Mouse (Mus musculus): ENCODE measurements around the gene L3mbtl4. TPM values are rescaled to one million over a fixed set of nuclear protein-coding genes. Genes with fewer than 3 reads are reported as not detected.
A peak's percentile ranks its signal among the peaks of the same experiment; 100 is the strongest.

The L3mbtl4 gene
- not detected in 2 replicates for polyA plus RNA-seq (2016; fragmentation: Nextera tagmentation; extraction: Ambion mirVana)

DNA sequence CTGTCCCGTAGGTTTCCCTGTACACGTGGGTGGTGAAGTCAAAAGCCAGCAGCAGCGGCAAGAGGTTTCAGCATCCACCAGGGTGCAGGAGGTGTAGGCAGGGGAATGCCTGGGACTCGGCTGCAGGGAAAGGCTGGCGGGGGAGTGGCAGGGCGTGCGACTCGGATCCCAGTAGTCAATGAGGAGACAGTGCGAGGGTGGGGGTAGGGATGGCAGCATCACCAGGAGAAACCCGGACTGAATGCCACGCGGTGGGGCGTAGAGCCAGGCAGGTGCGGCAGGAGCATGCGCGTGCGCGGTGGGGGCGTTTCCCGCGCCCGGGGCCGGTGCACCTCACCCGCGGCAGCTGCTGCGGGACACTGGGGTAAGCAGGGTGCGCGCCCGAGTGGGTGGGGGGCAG, at the start of gene L3mbtl4:
Gene L3mbtl4 (plus strand): TSS at position 271 of the 400 bp plus-strand sequence.
- H3K36me3 ChIP-seq = no peaks in the 10 kb centered on the region
- H3K27ac ChIP-seq = no peak within 1 kb of the TSS
- no peak for ATAC-seq
- no peaks in the 10 kb centered on the region for H3K4me1 ChIP-seq
- peak within 1 kb of the TSS; percentile 66 for H3K4me2 ChIP-seq
- H3K9ac ChIP-seq = no peak within 1 kb of the TSS
- H3K4me3 ChIP-seq = peak within 1 kb of the TSS; percentile 34
- 5% methylated on average over 26 of the region's 29 CpGs for WGBS (ENCODE audit: insufficient replicate concordance)
- H3K27me3 ChIP-seq (replicated peaks) = peaks cover 32% of the 10 kb centered on the region
- H3K9me3 ChIP-seq (replicated peaks) = no peaks in the 10 kb centered on the region

GRCm38 (mm10) chr17:68230484-68230883, 43.1 kb upstream of the L3mbtl4 start:
- H3K27me3 ChIP-seq (replicated peaks) = no peaks in the 10 kb centered on the region
- H3K36me3 ChIP-seq = no peaks in the 10 kb centered on the region
- H3K27ac ChIP-seq = no peak overlapping the region
- H3K9me3 ChIP-seq (replicated peaks) = no peaks in the 10 kb centered on the region
- WGBS (ENCODE audit: insufficient replicate concordance) = 66% methylated on average over 4 of the region's 4 CpGs
- no peak for ATAC-seq
- H3K4me1 ChIP-seq = no peaks in the 10 kb centered on the region
- no peak overlapping the region for H3K9ac ChIP-seq
- H3K4me2 ChIP-seq = no peak overlapping the region
- no peak overlapping the region for H3K4me3 ChIP-seq

DNA sequence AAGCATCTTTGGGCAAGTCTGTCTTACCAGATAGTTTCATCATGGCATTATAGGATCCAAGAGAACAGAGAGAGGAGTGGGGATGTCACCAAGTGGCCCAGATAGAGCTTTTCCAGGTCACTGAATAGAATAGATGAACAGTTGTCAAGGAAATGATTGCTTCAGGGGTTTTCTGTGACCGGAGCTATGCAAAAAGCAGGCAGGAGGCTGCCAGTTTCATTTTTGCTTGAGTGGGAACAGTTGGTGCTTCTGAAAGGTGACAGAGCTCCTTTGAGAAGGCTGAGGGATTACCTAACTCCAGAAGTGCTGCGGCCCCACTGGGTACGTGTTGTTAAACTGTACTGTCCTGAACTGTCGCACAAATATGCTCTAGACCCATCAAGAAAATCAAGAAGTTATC, 38.2 kb upstream of the L3mbtl4 start:
- H3K4me2 ChIP-seq = no peak overlapping the region
- no peak overlapping the region for H3K4me3 ChIP-seq
- no peaks in the 10 kb centered on the region for H3K27me3 ChIP-seq (replicated peaks)
- H3K27ac ChIP-seq = no peak overlapping the region
- 79% methylated on average over 4 of the region's 4 CpGs for WGBS (ENCODE audit: insufficient replicate concordance)
- no peaks in the 10 kb centered on the region for H3K36me3 ChIP-seq
- H3K4me1 ChIP-seq = no peaks in the 10 kb centered on the region
- no peak for ATAC-seq
- no peak overlapping the region for H3K9ac ChIP-seq
- H3K9me3 ChIP-seq (replicated peaks) = no peaks in the 10 kb centered on the region

- Histone ChIP-seq H3K27ac (no peak overlapping the region), H3K9ac (no peak overlapping the region), H3K4me2 (no peak overlapping the region), H3K27me3 (replicated peaks) (no peaks in the 10 kb centered on the region), H3K4me3 (no peak overlapping the region), H3K36me3 (no peaks in the 10 kb centered on the region), H3K4me1 (no peaks in the 10 kb centered on the region), H3K9me3 (replicated peaks) (no peaks in the 10 kb centered on the region)
- 62% methylated on average over 12 of the region's 12 CpGs for WGBS (ENCODE audit: insufficient replicate concordance)
- ATAC-seq = 0 out of 2 replicates have a peak, but pooled peaks have one; percentile 54
Observed at GRCm38 (mm10) chr17:68236992-68237391, 36.6 kb upstream of the L3mbtl4 start.

DNA sequence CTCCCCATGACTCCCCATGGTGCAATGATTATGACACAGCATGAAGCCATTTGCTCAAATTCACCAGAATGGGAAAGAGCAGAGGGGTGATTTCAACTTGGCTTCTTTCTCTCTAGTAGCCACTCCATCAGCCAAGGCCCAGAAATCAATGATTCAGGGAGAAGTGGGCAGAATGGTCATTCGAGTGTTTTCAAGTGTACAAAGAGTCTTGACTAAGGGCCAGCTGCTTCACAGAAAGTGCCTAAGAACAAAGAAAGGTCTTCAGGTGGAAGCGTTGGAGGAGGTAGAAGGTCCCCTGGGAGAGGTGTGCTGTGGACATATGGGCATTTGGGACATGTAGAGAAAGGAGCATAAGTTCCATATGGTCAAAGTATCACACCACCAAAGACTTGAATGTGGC, 33.4 kb upstream of the L3mbtl4 start:
- no peak for ATAC-seq
- WGBS (ENCODE audit: insufficient replicate concordance) = 57% methylated on average over 2 of the region's 2 CpGs
- no peak overlapping the region for H3K27ac ChIP-seq
- no peak overlapping the region for H3K9ac ChIP-seq
- H3K4me3 ChIP-seq = no peak overlapping the region
- no peaks in the 10 kb centered on the region for H3K36me3 ChIP-seq
- no peak overlapping the region for H3K4me2 ChIP-seq
- H3K4me1 ChIP-seq = no peaks in the 10 kb centered on the region
- no peaks in the 10 kb centered on the region for H3K27me3 ChIP-seq (replicated peaks)
- no peaks in the 10 kb centered on the region for H3K9me3 ChIP-seq (replicated peaks)

- Histone ChIP-seq H3K27ac (no peak overlapping the region), H3K9me3 (replicated peaks) (0 out of 2 replicates have a peak, but pooled peaks cover 3% of the 10 kb centered on the region), H3K4me1 (no peaks in the 10 kb centered on the region), H3K4me2 (no peak overlapping the region), H3K9ac (no peak overlapping the region), H3K4me3 (no peak overlapping the region), H3K27me3 (replicated peaks) (no peaks in the 10 kb centered on the region), H3K36me3 (no peaks in the 10 kb centered on the region)
- ATAC-seq = no peak
- 63% methylated on average over 7 of the region's 7 CpGs for WGBS (ENCODE audit: insufficient replicate concordance)
Observed at GRCm38 (mm10) chr17:68264835-68265557, 8.6 kb upstream of the L3mbtl4 start.

DNA sequence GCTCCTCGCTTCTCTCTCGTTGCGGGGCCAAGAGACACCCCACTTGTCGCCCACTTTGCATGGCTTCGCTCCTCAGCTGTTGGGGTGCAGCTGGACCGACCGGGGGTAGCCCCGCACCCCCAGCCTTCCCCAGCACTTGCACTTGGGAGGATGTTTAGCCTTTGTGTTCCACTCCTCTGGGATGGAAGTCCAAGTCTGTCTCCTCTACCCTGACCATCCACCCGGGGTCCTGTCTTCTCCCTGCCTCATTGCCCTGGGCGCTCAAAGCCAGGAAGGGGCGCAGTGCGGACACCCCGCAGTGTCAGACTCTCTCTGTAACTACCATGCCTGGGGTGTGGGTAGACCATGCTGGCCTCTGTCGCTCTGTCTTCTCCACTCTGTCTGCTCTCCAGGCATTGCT, 357 bp downstream of the L3mbtl4 start:
- no peak overlapping the region for H3K9ac ChIP-seq
- 25% methylated on average over 14 of the region's 14 CpGs for WGBS (ENCODE audit: insufficient replicate concordance)
- no peaks in the 10 kb centered on the region for H3K9me3 ChIP-seq (replicated peaks)
- no peaks in the 10 kb centered on the region for H3K36me3 ChIP-seq
- H3K27ac ChIP-seq = no peak overlapping the region
- ATAC-seq = 0 out of 2 replicates have a peak, but pooled peaks have one; percentile 21
- peaks cover 32% of the 10 kb centered on the region for H3K27me3 ChIP-seq (replicated peaks)
- H3K4me2 ChIP-seq = peak overlapping the region; percentile 66
- no peaks in the 10 kb centered on the region for H3K4me1 ChIP-seq
- peak overlapping the region; percentile 34 for H3K4me3 ChIP-seq

DNA sequence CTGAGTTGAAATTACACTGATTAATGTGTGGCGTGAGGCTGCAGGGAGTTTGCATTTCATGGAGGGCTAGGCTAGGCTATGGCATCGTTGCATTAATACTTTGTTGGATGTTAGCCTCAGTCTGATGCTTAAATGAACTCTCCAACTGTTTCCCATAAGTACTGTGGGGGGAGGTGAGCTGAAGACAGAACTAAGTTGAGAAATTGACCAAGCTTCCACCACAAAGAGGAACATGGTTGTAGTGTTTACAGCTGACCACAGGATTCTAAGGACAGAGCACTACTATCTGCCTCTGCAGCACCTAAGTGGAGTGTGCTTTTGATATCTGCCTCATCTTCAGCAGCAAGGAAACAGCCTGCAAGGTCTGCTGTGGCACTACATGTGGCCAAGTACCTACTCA, 1.5 kb downstream of the L3mbtl4 start:
- Histone ChIP-seq H3K27me3 (replicated peaks) (peaks cover 32% of the 10 kb centered on the region), H3K27ac (no peak overlapping the region), H3K9ac (no peak overlapping the region), H3K4me1 (no peaks in the 10 kb centered on the region), H3K36me3 (no peaks in the 10 kb centered on the region), H3K4me3 (no peak overlapping the region), H3K4me2 (no peak overlapping the region), H3K9me3 (replicated peaks) (no peaks in the 10 kb centered on the region)
- ATAC-seq = no peak
- WGBS (ENCODE audit: insufficient replicate concordance) = 49% methylated on average over 2 of the region's 2 CpGs

DNA sequence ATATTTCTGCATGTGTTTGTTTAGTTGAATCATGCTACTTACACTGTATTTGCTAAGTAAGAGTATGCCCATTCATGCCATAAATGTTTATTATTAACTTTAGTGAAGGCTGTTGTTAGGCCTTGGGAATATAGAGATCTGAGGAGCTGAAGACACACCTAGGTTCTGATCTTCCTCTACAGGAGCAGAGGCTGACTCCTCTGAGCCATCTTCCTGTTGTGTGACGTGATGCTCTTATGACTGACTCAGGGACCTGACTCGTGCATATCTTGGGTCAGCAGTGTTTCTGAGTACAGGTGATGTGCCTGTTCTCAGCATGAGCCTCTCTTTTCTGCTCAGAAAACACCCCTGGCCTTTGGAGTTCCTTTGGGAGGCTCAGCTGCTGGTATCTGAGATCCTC, 7.3 kb downstream of the L3mbtl4 start:
- H3K27me3 ChIP-seq (replicated peaks) = no peaks in the 10 kb centered on the region
- 54% methylated on average over 2 of the region's 2 CpGs for WGBS (ENCODE audit: insufficient replicate concordance)
- ATAC-seq = no peak
- H3K36me3 ChIP-seq = no peaks in the 10 kb centered on the region
- no peak overlapping the region for H3K4me2 ChIP-seq
- H3K4me1 ChIP-seq = no peaks in the 10 kb centered on the region
- H3K9ac ChIP-seq = no peak overlapping the region
- no peak overlapping the region for H3K4me3 ChIP-seq
- no peaks in the 10 kb centered on the region for H3K9me3 ChIP-seq (replicated peaks)
- H3K27ac ChIP-seq = no peak overlapping the region

DNA sequence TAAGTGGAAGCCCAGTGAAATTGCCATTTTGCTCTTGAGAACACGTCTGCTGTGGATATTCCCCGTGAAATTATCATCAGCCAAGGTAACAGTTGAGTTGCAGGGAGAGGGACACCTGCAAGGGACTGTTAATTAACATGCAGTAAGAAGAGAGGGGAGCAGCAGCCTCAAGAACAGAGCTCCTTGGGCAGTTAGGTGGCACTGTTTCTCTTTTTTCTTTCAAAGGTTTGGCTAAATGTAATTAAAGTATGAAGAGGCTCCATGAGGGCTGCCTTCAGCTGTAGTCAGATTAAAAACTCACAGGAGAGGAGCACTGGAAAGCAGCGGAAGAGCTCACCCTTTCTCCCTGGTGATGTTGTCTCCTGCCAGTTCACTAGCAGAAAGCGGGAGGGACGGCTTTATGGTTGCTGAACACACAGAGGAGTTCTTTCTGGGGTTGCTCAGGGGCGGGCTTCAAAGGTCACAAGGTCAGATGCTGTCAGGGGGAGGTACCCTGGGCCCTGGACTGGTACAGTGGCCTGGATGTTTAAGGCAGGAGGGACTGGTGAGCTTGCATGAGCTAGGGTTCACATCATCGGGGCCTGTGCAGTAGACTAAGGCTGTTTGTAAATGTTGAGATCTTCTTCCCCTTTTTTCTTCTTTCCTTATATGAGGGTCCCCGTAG, 11.7 kb downstream of the L3mbtl4 start:
- Histone ChIP-seq H3K27ac (no peak overlapping the region), H3K27me3 (replicated peaks) (no peaks in the 10 kb centered on the region), H3K4me2 (no peak overlapping the region), H3K36me3 (no peaks in the 10 kb centered on the region), H3K4me1 (no peaks in the 10 kb centered on the region), H3K4me3 (no peak overlapping the region), H3K9ac (no peak overlapping the region), H3K9me3 (replicated peaks) (no peaks in the 10 kb centered on the region)
- no peak for ATAC-seq
- 47% methylated on average over 8 of the region's 8 CpGs for WGBS (ENCODE audit: insufficient replicate concordance)

DNA sequence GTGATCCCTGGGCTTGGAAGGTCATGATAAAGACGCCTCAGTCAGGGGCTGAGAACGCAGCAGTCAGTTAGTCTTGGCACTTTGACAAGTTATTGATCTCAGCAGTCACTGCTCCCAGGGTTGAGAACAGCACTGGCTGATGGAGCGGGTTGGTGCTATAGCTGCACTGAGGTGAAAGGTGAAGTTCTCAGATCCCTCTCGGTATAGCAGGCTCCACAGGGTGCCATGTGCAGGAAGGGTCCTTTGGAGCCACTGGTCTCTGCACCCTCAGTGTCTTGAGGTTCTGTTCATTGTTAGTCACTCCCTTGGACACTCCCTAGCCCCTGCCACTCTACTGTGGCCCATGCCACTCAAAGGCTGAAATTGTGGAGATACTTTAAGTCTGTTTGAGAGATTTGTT, 14.5 kb downstream of the L3mbtl4 start:
- Histone ChIP-seq H3K4me1 (no peaks in the 10 kb centered on the region), H3K9me3 (replicated peaks) (no peaks in the 10 kb centered on the region), H3K27me3 (replicated peaks) (no peaks in the 10 kb centered on the region), H3K9ac (no peak overlapping the region), H3K4me2 (no peak overlapping the region), H3K36me3 (no peaks in the 10 kb centered on the region), H3K27ac (no peak overlapping the region), H3K4me3 (no peak overlapping the region)
- ATAC-seq = peak; percentile 44; the same call in 1 of the 2 replicates
- WGBS (ENCODE audit: insufficient replicate concordance) = 61% methylated on average over 4 of the region's 4 CpGs

- H3K4me2 ChIP-seq = no peak overlapping the region
- no peaks in the 10 kb centered on the region for H3K36me3 ChIP-seq
- no peak overlapping the region for H3K9ac ChIP-seq
- no peaks in the 10 kb centered on the region for H3K9me3 ChIP-seq (replicated peaks)
- no peaks in the 10 kb centered on the region for H3K27me3 ChIP-seq (replicated peaks)
- no peak overlapping the region for H3K27ac ChIP-seq
- 67% methylated on average over 8 of the region's 8 CpGs for WGBS (ENCODE audit: insufficient replicate concordance)
- no peak for ATAC-seq
- H3K4me3 ChIP-seq = no peak overlapping the region
- H3K4me1 ChIP-seq = no peaks in the 10 kb centered on the region
Observed at GRCm38 (mm10) chr17:68288699-68289098, 15.1 kb downstream of the L3mbtl4 start.
